Mouse (Mus musculus) limb, embryonic 13.5 days (tissue): Measurements from ENCODE around the gene 4930503B20Rik. TPM values are rescaled to one million over a fixed set of nuclear protein-coding genes. Genes with fewer than 3 reads are reported as not detected.

Experiments used
- ATAC-seq: fragments of 200-750 bp; cut with Nextera tagmentation; 2 replicates; pipeline ENCODE4 v1.8.0; 2017; ENCODE audit warnings: low read depth, moderate number of reproducible peaks, moderate TSS enrichment; ENCODE audit not compliant: low FRiP score
- H3K27ac ChIP-seq: fragments of 300-500 bp; sonication (generic); 2 replicates; pipeline ENCODE4 v1.5.1; 2015; ENCODE audit warnings: inconsistent platforms, mild to moderate bottlenecking, moderate library complexity
- H3K27me3 ChIP-seq: fragments of 300-500 bp; sonication (generic); 2 replicates; pipeline ENCODE4 v1.6.1; 2015; ENCODE audit warnings: mild to moderate bottlenecking, inconsistent platforms
- H3K36me3 ChIP-seq: fragments of 300-500 bp; sonication (generic); 2 replicates; pipeline ENCODE4 v1.6.1; 2015; ENCODE audit warnings: inconsistent platforms, mild to moderate bottlenecking, moderate library complexity
- H3K4me1 ChIP-seq: fragments of 300-500 bp; sonication (generic); 2 replicates; pipeline ENCODE4 v1.6.1; 2015; ENCODE audit warnings: inconsistent platforms
- H3K4me2 ChIP-seq: fragments of 300-500 bp; sonication (generic); replicated peaks from 2 replicates; pipeline ENCODE4 v1.6.1; 2015; ENCODE audit warnings: inconsistent platforms, mild to moderate bottlenecking, moderate library complexity
- H3K4me3 ChIP-seq: fragments of 300-500 bp; sonication (generic); 2 replicates; pipeline ENCODE4 v1.5.1; 2015; ENCODE audit warnings: moderate library complexity, mild to moderate bottlenecking, inconsistent platforms
- H3K9ac ChIP-seq: fragments of 300-500 bp; sonication (generic); 2 replicates; pipeline ENCODE4 v1.6.1; 2015; ENCODE audit warnings: mild to moderate bottlenecking, inconsistent platforms
- H3K9me3 ChIP-seq: fragments of 300-500 bp; sonication (generic); 2 replicates; pipeline ENCODE4 v1.6.1; 2016; ENCODE audit warnings: inconsistent platforms
- WGBS: fragments of 180-500 bp; shearing (Covaris S2); methylation state at CpG from one replicate; pipeline ENCODE4 v1.1.7; 2015; 5-methylcytosine and 5-hydroxymethylcytosine counted together
- polyA plus RNA-seq: library from polyadenylated mRNA; unstranded; fragments of >200 nt; fragmentation: Nextera tagmentation; extraction: Ambion mirVana; gene quantifications from 2 replicates; pipeline ENCODE4 v1.2.1, GENCODE M21; 2015

4930503B20Rik gene
- polyA plus RNA-seq, 1 experiment from 2014 or later = not detected

DNA sequence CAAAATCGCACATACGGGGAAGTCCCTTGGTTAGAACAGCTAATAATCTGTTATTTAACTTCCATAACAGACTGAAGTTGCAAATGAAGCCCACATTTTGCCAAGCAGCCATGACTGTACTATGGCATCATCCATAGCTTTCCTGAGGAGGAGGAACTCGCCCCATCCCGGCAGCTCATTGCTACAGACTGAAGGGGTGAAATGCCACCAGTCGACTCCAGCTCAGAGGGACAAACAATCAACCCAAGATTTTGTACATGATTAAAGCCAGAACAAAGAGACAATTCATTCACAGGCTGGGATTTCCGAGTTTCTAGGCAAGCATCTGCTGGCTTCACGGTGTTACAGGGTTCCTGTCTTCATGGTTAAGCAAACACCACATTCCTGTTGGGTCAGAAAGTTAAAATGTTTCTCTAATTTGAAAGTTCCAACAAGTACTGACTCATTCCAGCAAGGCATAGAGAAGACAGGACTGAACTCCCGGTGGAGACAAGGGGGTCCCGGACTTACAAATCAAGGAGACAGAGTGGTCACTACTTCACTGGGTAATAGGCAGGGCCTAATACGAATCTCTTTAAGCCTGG lies 1.7 kb downstream of the 4930503B20Rik start:
- Histone ChIP-seq H3K27ac (no peak overlapping the region), H3K27me3 (no peaks in the 10 kb centered on the region), H3K4me1 (peaks cover 6% of the 10 kb centered on the region; the same call in 1 of the 2 replicates), H3K4me2 (no peak overlapping the region), H3K9me3 (no peaks in the 10 kb centered on the region), H3K9ac (no peak overlapping the region), H3K36me3 (no peaks in the 10 kb centered on the region), H3K4me3 (no peak overlapping the region)
- no peak for ATAC-seq
- 78% methylated on average over 10 of the region's 10 CpGs for WGBS

DNA sequence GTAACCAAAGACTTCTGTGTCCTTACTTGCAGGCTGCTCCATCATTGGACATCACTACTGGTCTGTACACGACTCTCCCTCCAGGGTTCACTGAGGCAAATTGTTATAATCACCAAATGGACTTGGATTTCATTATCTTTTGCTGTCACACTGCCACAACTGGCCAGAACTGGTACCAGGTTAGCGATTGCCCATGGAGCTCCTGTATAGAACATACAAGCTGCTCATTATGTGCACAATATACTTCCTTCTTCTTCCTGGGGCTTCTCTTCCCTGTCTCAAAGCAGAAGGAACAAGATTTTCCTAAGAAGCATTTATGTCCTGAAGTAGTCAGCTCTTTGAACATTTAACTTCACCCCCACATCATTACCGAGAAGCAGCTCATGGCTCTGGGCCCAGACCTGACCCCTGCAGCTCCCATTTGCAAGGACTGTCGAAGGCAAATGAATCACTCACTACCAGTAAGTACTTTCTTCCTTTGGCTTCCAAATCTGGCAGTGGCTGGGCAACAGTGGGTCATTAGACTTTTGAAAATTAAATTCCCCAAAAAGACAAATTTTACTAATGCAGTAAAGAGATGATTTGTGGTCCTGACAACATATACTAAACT lies 9.2 kb downstream of the 4930503B20Rik start:
- Histone ChIP-seq H3K4me1 (no peaks in the 10 kb centered on the region), H3K9ac (no peak overlapping the region), H3K9me3 (0 out of 2 replicates have a peak, but pooled peaks cover 7% of the 10 kb centered on the region), H3K36me3 (no peaks in the 10 kb centered on the region), H3K4me3 (no peak overlapping the region), H3K27ac (no peak overlapping the region), H3K27me3 (no peaks in the 10 kb centered on the region), H3K4me2 (no peak overlapping the region)
- 32% methylated on average over 4 of the region's 4 CpGs for WGBS
- ATAC-seq = no peak

DNA sequence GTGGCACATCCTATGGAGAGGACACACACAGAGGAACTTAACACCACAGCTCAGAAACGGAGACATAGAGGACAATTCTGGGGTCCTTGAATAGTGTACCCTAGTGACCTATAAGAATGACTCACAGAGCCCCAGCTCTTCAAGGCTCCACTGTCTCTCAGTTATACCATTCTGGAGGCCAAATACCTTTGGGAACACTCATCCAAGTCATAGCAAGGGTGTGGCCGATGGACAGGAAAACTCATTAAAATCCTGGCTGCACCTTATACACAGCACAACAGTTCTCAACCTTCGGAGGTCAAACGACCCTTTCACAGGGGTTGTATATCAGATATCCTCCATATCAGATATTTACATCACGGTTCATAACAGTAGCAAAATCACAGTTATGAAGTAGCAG lies 18.6 kb downstream of the 4930503B20Rik start:
- WGBS = 81% methylated on average over 5 of the region's 5 CpGs
- ATAC-seq = no peak
- Histone ChIP-seq H3K36me3 (no peaks in the 10 kb centered on the region), H3K9ac (no peak overlapping the region), H3K4me1 (no peaks in the 10 kb centered on the region), H3K4me3 (no peak overlapping the region), H3K4me2 (no peak overlapping the region), H3K9me3 (no peaks in the 10 kb centered on the region), H3K27me3 (no peaks in the 10 kb centered on the region), H3K27ac (no peak overlapping the region)

DNA sequence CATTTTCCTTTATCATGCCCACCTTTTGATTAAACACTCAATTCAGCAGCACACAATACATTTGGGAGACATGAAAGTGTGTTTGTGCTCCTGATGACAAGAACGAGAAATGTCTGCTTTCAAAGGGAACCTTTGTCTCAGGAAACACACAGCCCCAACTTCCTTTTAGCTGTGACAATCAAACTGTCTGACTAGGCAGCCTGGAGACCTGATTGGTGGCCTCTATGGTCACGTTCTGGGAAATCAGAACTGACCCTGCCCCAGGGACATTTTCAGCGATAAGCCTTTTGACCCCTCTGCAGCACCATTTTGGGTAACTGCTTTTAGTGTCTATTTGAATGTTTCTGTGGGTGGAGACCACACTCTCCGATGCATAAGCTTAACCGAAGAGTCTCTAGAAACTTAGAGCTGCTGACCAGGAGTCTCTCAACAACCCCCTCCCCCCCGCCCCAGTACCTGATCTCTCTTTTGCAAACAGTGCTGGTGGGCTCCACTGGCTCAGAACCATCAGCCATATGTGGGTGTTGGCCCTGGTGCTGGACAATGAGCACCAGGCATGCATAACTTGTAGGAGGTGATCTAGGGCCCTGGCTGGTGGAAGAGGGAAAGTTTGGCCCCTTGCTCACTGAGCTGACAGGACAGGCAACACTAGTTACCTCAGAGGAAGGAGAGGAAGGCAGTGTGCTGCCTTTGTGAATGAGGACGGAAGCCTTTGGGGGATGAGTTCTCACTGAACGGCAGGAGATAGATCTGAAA lies 22.7 kb downstream of the 4930503B20Rik start:
- H3K4me1 ChIP-seq = no peaks in the 10 kb centered on the region
- no peaks in the 10 kb centered on the region for H3K36me3 ChIP-seq
- no peak overlapping the region for H3K4me2 ChIP-seq
- H3K4me3 ChIP-seq = no peak overlapping the region
- no peak; the same call in 1 of the 2 replicates for ATAC-seq
- no peaks in the 10 kb centered on the region for H3K9me3 ChIP-seq
- H3K27ac ChIP-seq = no peak overlapping the region
- WGBS = 81% methylated on average over 8 of the region's 8 CpGs
- no peak overlapping the region for H3K9ac ChIP-seq
- no peaks in the 10 kb centered on the region for H3K27me3 ChIP-seq

DNA sequence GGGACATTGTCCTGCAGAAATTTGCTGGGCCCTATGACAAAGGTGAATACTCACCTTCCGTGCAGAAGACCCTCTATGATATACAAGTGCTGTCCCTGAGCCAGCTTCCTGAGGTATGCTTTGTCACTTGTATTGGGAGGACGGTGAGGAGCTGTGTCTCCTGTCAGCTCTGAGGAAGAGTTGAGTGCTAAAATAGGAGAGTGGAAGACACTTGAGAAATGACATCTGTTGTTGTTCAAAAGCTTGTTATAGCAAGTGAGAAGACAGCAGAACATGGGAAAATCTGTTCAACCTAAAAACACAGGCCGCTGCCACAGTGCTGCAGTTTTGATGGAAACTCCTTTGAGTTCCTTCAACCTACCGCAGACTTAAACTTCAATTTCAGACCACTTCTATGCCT lies 25.4 kb downstream of the 4930503B20Rik start:
- no peak for ATAC-seq
- no peak overlapping the region for H3K4me2 ChIP-seq
- no peaks in the 10 kb centered on the region for H3K36me3 ChIP-seq
- H3K27me3 ChIP-seq = no peaks in the 10 kb centered on the region
- no peak overlapping the region for H3K4me3 ChIP-seq
- H3K27ac ChIP-seq = no peak overlapping the region
- H3K9me3 ChIP-seq = no peaks in the 10 kb centered on the region
- no peaks in the 10 kb centered on the region for H3K4me1 ChIP-seq
- H3K9ac ChIP-seq = no peak overlapping the region
- WGBS = 91% methylated on average over 4 of the region's 4 CpGs

DNA sequence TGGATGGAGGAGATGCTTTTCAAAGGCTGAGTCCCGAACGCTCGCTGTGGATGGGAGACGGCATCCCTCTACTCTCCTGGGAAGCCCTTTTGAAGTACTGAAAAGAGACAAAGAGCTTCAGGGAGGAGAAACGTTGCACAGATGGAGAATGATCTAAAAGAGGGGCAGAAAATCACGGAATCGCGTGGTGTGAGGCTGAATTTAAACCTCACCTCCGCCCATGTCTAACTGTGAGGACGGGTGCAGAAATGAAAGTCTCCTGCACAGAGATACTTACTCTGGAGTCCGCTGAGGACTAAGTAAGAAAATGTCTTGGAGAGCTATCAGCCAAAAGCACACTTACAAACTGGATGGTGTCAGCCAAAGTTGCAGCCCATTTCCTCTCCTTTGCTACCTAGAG lies 29.2 kb downstream of the 4930503B20Rik start:
- no peak for ATAC-seq
- Histone ChIP-seq H3K9ac (no peak overlapping the region), H3K36me3 (no peaks in the 10 kb centered on the region), H3K4me2 (no peak overlapping the region), H3K27ac (no peak overlapping the region), H3K27me3 (no peaks in the 10 kb centered on the region), H3K4me1 (no peaks in the 10 kb centered on the region), H3K9me3 (no peaks in the 10 kb centered on the region), H3K4me3 (no peak overlapping the region)
- WGBS = 87% methylated on average over 11 of the region's 11 CpGs

DNA sequence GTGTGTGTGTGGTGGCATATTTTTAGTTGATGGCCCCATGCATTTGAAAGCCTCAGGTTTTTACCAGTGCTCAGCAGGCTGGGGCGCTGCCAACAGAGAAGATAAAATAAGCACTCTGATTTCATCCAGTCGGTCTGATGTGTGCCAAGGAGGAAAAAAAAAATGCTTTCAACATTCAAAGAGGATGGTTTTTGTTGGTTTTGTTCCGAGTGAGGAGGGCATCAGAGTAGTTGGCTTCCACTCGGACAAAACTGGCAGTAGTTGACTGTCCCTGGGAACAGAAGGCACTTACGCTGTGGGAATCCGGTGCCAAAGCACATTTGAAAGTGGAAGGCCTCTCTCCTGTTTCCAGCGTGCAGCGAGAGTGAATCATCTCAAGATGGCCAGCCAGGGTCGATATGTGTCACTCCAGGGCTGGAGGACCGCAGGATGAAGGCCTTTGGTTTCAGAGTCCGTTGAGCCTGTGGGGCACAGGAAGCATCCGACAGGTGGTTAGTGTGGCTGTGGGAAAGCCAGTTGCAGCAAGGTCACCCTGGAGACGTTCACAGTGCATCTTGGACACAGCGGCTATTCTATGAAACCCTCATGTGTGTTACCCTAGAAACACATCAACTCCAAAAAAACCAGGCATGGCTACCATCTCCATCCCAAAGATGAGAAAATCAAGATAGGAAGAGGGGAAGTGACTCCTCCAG lies 30.4 kb downstream of the 4930503B20Rik start:
- Histone ChIP-seq H3K4me2 (no peak overlapping the region), H3K27ac (no peak overlapping the region), H3K4me1 (no peaks in the 10 kb centered on the region), H3K27me3 (no peaks in the 10 kb centered on the region), H3K9me3 (no peaks in the 10 kb centered on the region), H3K4me3 (no peak overlapping the region), H3K9ac (no peak overlapping the region), H3K36me3 (no peaks in the 10 kb centered on the region)
- WGBS = 87% methylated on average over 14 of the region's 14 CpGs
- ATAC-seq = no peak

DNA sequence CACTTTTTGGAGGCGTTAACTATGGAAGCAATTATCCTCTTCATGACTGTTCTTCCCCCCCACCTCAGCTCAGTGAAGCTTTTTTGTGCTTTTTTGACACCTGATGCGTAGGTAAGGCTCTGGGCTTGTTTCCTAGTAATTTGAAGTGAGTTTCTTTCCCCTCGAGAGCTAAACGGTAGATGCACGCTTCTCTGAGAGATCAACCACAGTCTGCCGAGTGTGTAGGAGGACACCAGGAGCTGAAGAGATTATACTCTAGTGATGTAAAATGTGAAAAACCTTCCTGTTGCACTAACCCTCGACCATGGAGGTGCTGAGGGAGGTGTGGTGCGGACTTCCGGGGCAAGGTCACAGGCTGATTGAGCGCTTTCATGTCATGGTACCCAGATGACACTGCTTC lies 31.0 kb downstream of the 4930503B20Rik start:
- Histone ChIP-seq H3K27me3 (no peaks in the 10 kb centered on the region), H3K4me2 (no peak overlapping the region), H3K27ac (no peak overlapping the region), H3K36me3 (no peaks in the 10 kb centered on the region), H3K4me3 (no peak overlapping the region), H3K4me1 (no peaks in the 10 kb centered on the region), H3K9ac (no peak overlapping the region), H3K9me3 (no peaks in the 10 kb centered on the region)
- ATAC-seq = no peak
- WGBS = 87% methylated on average over 10 of the region's 10 CpGs

DNA sequence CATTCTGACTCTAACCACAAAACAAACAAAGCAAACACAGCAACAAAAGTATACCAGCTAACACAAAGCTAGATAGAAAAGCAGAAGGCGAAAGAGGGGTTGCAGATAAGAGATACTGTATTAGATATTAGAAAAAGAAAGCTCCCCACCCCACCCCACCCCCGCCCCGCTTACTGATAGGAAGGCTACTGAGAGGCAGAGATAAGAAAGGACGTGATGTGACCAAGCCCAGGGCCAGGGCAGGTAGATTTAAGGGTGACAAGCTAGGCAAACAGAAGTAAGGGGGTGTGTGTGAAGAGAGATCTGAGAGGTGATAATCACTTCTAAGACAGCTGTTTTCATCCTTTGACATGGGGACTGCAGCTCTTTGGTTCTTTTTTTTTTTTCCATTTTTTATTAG lies 32.8 kb downstream of the 4930503B20Rik start:
- WGBS = 81% methylated on average over 4 of the region's 4 CpGs
- Histone ChIP-seq H3K27ac (no peak overlapping the region), H3K4me1 (no peaks in the 10 kb centered on the region), H3K9me3 (no peaks in the 10 kb centered on the region), H3K4me3 (no peak overlapping the region), H3K36me3 (no peaks in the 10 kb centered on the region), H3K4me2 (no peak overlapping the region), H3K27me3 (no peaks in the 10 kb centered on the region), H3K9ac (no peak overlapping the region)
- no peak for ATAC-seq

DNA sequence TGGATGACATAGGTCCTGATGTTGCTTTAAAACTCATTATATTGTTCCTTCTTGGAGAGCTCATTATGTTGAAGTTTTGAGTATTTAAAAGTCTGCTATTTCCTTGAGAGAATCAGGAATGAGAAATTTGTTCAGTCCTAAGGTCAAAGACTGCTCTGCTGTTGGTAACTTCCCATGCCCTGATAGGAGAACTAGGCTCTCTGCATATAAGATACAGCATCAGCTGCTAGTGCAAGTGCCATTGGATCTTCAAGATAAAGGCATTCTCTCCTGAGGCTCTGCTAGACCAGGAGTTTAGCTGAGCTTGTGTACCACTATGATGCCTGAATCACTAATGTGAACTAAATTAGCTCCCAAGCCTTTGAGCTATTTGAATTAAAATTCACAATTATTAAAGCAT lies 33.2 kb downstream of the 4930503B20Rik start:
- H3K4me1 ChIP-seq = no peaks in the 10 kb centered on the region
- no peaks in the 10 kb centered on the region for H3K9me3 ChIP-seq
- H3K36me3 ChIP-seq = no peaks in the 10 kb centered on the region
- no peaks in the 10 kb centered on the region for H3K27me3 ChIP-seq
- ATAC-seq = no peak
- no peak overlapping the region for H3K4me2 ChIP-seq
- H3K9ac ChIP-seq = no peak overlapping the region
- H3K4me3 ChIP-seq = no peak overlapping the region
- no peak overlapping the region for H3K27ac ChIP-seq

DNA sequence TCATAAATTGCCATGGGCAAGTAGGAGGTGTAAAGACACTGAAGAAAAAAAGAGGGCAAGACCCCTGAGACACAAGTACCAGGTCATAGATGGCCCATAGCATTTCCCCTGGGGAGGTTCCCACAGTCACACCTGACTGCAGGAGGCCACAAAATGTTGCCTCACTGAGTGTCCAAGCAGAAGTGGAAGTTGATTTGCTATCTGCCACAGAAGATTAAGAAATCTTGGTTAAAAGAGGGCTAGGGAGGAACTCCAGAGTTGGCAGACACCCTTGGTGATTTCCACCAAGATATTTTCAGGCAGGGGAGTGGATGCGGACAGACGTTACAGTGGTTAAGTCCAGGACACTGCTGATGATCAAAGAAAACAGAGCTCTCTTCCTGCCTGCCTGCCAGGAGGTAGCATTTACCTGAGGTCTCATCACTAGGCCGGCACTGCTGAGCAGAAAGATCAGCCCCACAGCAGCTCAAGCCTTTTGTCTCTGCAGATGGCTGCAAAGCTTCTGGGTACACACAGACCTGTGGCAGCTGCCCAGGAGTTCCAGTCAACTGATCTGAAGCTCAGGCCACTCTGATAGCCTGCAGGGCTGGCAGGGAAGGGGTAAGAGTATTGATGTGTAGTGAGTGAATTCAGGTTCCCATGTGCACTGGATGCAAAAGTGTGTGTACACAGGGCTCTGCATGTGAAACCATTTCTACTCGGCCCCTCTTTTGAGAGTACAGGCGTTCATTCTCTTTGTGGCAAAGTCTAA lies 34.4 kb downstream of the 4930503B20Rik start:
- no peak overlapping the region for H3K4me2 ChIP-seq
- no peak overlapping the region for H3K4me3 ChIP-seq
- H3K27me3 ChIP-seq = no peaks in the 10 kb centered on the region
- H3K9me3 ChIP-seq = no peaks in the 10 kb centered on the region
- H3K9ac ChIP-seq = no peak overlapping the region
- 76% methylated on average over 5 of the region's 5 CpGs for WGBS
- H3K4me1 ChIP-seq = no peaks in the 10 kb centered on the region
- no peaks in the 10 kb centered on the region for H3K36me3 ChIP-seq
- no peak for ATAC-seq
- no peak overlapping the region for H3K27ac ChIP-seq

DNA sequence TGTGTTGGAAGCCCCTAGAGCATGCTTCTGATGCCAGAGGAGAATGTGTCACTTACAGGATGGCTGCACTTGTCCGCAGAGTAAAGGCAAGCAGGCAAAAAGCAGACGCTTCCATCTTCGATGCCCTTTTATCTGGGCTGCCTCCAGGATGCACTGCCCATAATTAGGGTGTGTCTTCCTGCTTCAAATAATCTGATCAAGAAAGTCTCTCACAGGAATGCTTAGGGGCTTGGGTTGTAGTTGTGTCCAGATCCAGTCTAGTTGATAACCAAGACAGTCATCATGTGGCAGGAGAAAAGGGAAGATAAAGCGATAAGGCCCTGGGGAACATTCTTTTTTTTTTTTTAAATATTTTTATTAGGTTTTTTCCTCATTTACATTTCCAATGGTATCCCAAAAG lies 35.6 kb downstream of the 4930503B20Rik start, which contains the start of gene Dnase2b:
Gene Dnase2b (minus strand): TSS at position 101 of the 400 bp plus-strand sequence.
- no peak within 1 kb of the TSS for H3K4me3 ChIP-seq
- H3K27ac ChIP-seq = no peak within 1 kb of the TSS
- H3K4me1 ChIP-seq = no peaks in the 10 kb centered on the region
- H3K4me2 ChIP-seq = no peak within 1 kb of the TSS
- no peak within 1 kb of the TSS for H3K9ac ChIP-seq
- H3K9me3 ChIP-seq = no peaks in the 10 kb centered on the region
- 93% methylated on average over 4 of the region's 4 CpGs for WGBS
- ATAC-seq = no peak
- no peaks in the 10 kb centered on the region for H3K36me3 ChIP-seq
- no peaks in the 10 kb centered on the region for H3K27me3 ChIP-seq
